ENCODE assay signal across 13 mouse cellular contexts in genomic region chr16:95892356-95892755, GRCm38 (mm10).
"Had no signal": no experiment of that assay in that cellular context is flagged by ENCODE, and none has a peak within 500 bp of the region (broad histone marks: within the 10 kb centered on the region; RNA-seq: fewer than 3 reads in every experiment).

No protein-coding gene starts in this region.

- H3K9me3 ChIP-seq: limb, embryonic 15.5 days; liver, embryonic 12.5 days; midbrain, embryonic 10.5 days; midbrain, embryonic 15.5 days had no signal

- H3K4me3 ChIP-seq: limb, embryonic 15.5 days; liver, embryonic 12.5 days; midbrain, embryonic 10.5 days; midbrain, embryonic 15.5 days had no signal

- H3K4me1 ChIP-seq: liver, embryonic 12.5 days; midbrain, embryonic 10.5 days; midbrain, embryonic 15.5 days had no signal

- H3K36me3 ChIP-seq: limb, embryonic 15.5 days; liver, embryonic 12.5 days; midbrain, embryonic 10.5 days; midbrain, embryonic 15.5 days had no signal

- DNase-seq: kidney, postnatal 10 days; layer of hippocampus, postnatal 36 days; lung, embryonic 14.5 days; lung, postnatal 10 days; lung, postnatal 4 days; right cerebral cortex, adult 18-20 months; right cerebral cortex, postnatal 25 days; thymus, postnatal 14 days had no signal

- H3K4me2 ChIP-seq: limb, embryonic 15.5 days; liver, embryonic 12.5 days; lung, embryonic 14.5 days; midbrain, embryonic 15.5 days had no signal

- H3K27me3 ChIP-seq: limb, embryonic 15.5 days; liver, embryonic 12.5 days; midbrain, embryonic 15.5 days had no signal

- H3K27ac ChIP-seq: limb, embryonic 15.5 days; liver, embryonic 12.5 days; midbrain, embryonic 10.5 days; midbrain, embryonic 15.5 days; stomach, postnatal 0 days had no signal

- ATAC-seq: liver, embryonic 12.5 days; midbrain, embryonic 15.5 days had no signal

- H3K9ac ChIP-seq: limb, embryonic 15.5 days; liver, embryonic 12.5 days; lung, embryonic 14.5 days; midbrain, embryonic 15.5 days had no signal
